Mouse (Mus musculus) megakaryocyte progenitor cell, adult 5-6 weeks (primary cell): ENCODE measurements at regions not wholly inside any gene's neighbourhood (a gene's known extent, or its start where the extent isn't known, plus 50 kb on each side); places are given as distances from the start of the nearest gene placed in this dataset.
"Not testable (repeated sequence)": the region's sequence is repeated elsewhere in the genome, so short reads cannot be mapped to it uniquely, and the experiment has no call there.

Experiments used
- ATAC-seq: replicated peaks from 2 replicates; pipeline ENCODE4 v1.8.0; 2016; ENCODE audit warnings: mild to moderate bottlenecking, moderate TSS enrichment, inconsistent platforms; ENCODE audit not compliant: poor library complexity

- no peak for ATAC-seq
These were observed 103.6 kb upstream of the Thrb start for GRCm38 (mm10) chr14:17556458-17556857.

- not testable (repeated sequence) for ATAC-seq
These were observed 100.1 kb upstream of the Thrb start for GRCm38 (mm10) chr14:17560001-17560400.

GRCm38 (mm10) chr14:17567927-17568326 lies 92.1 kb upstream of the Thrb start:
- no peak for ATAC-seq

DNA sequence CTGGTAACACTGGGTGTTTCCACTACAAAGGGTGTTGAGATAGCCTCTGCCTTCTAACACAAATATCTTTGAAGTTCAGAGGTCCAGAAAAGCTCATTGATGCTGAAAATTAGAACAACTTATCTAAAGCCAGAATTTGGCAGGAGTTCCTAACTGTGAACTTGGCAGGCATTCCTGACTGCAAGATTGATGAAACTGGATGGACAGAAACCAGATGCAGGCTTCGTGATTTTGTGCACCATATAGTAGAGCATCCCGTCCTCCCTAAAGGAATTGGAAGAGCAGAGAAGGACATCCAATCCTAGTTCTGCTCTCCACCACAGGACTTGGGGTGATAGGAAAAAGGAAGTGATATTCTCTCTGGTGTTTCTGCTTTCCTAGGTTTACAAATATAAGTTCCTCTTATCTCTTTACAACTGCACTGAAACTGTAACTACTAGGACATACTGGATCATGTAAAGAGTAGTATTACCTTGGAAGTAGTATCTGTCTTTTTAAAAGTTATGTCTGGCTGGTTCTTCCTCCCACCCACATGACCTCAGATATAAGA lies 90.9 kb upstream of the Thrb start:
- peak; percentile 86 for ATAC-seq

DNA sequence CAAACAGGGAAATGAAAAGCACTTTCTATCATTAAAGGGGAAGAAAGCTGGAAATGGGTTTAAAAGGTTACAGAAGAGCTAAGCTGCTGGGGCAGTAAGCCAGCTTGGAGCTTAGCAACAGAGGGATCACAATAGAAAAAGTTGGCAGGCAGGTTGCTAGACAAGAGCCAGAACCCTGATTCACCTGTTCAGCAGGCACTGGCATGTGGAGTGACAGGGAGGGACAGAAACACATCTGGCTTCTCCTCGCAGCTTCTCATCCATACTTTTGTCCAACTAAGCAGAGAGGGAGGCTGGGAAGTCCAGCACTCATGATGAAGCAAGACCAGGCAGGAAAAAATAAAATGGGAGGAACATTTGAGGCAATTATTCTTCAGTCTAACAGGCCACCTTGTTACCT lies 81.3 kb upstream of the Thrb start:
- no peak for ATAC-seq

DNA sequence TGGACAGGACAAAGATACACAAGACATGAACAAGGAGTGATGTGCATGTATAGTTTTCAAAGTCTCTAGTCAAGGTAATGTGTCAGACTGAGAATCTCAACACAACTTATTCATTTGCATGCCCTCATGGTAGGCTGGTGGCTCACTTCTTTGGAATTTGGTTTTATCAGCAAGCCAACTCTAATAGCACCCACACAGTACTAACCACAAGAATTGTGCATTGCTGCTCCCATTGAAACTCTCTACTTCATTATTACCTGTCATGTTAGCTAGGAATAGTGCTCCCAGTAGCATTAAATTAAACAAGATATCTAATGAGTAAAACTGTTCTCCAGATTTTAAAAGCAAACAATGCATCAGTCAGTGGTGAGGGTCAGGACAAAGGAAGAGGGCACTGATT lies 70.5 kb upstream of the Thrb start:
- no peak for ATAC-seq

- ATAC-seq, result no peak
These were observed 60.5 kb upstream of the Thrb start for GRCm38 (mm10) chr14:17599553-17599952.

- no peak for ATAC-seq
These were observed 57.7 kb upstream of the Thrb start for GRCm38 (mm10) chr14:17602357-17602756.

GRCm38 (mm10) chr14:17606018-17606417 lies 54.0 kb upstream of the Thrb start:
- ATAC-seq, result no peak

GRCm38 (mm10) chr14:17607186-17607585 lies 52.9 kb upstream of the Thrb start:
- ATAC-seq, result no peak
